Mouse (Mus musculus): Measurements from ENCODE around the gene Usp35.

DNA sequence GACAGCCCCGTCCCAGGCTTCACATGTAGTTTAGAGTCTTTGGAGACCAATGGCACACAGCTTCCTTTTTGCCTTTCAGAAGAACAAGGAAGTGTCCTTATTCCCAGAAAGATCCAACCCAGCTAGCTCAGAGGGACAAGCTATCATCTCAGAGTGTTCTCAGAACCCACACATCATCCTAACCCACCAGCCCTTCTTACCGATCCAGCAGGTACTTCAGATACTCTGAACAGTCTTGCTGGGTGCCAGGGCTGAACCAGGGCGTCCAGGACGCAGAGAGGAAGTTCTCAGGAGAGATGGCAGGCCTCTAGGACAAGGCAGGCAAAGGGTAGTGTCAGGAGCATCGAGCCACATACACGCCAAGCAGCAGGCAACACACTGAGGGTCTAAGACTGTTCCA lies 19.0 kb downstream of the Usp35 start:
- TF ChIP-seq CTCF (IDR thresholded peaks at IDR 0.05; ENCODE audit: borderline replicate concordance, extremely low read depth, insufficient read depth, insufficient read length): no peak
- TF ChIP-seq POLR2A (IDR thresholded peaks at IDR 0.05; ENCODE audit: borderline replicate concordance, extremely low read depth, insufficient read depth, insufficient read length, poor library complexity, severe bottlenecking): no peak
